Mouse (Mus musculus): ENCODE measurements around the gene Cmtm8.

GRCm38 (mm10) chr9:114760353-114760752 is 83.6 kb downstream of the Cmtm8 start:
- TF ChIP-seq CTCF (IDR thresholded peaks at IDR 0.05; ENCODE audit: borderline replicate concordance, extremely low read depth, insufficient read depth, insufficient read length) (no peak), POLR2A (IDR thresholded peaks at IDR 0.05; ENCODE audit: borderline replicate concordance, extremely low read depth, insufficient read depth, insufficient read length, poor library complexity, severe bottlenecking) (no peak)
